Mouse (Mus musculus): ENCODE data around the gene Krt14. TPM values are rescaled to one million over a fixed set of nuclear protein-coding genes. Genes with fewer than 3 reads are reported as not detected.

Krt14 gene
- total RNA-seq, 2 experiments from 2014 or later: not detected

GRCm38 (mm10) chr11:100164392-100164791, 43.0 kb downstream of the Krt14 start:
- DNase-seq: no peak

- DNase-seq: no peak
Measured at GRCm38 (mm10) chr11:100157908-100158477, 49.4 kb downstream of the Krt14 start.

GRCm38 (mm10) chr11:100157331-100157730, 50.0 kb downstream of the Krt14 start:
- no peak for DNase-seq

GRCm38 (mm10) chr11:100155497-100156255, 51.7 kb downstream of the Krt14 start:
- DNase-seq: no peak

Other genes starting within 250 kb of the Krt14 start
- gene Krtap29-1, start 228.5 kb downstream of the Krt14 start, total RNA-seq (2021): not detected
- not detected for gene Krtap16-1, start 221.0 kb downstream of the Krt14 start, total RNA-seq (2021)
- gene Krtap17-1, start 213.6 kb downstream of the Krt14 start, total RNA-seq (2021): not detected
- gene Krt33a, start 191.3 kb downstream of the Krt14 start, total RNA-seq (2021): not detected
- not detected for gene Krt33b, start 177.7 kb downstream of the Krt14 start, total RNA-seq (2021)
- gene Krt34, start 166.0 kb downstream of the Krt14 start, total RNA-seq (2021): not detected
- gene Krt31, start 157.0 kb downstream of the Krt14 start, total RNA-seq (2021): not detected
- gene Krt32, start 119.3 kb downstream of the Krt14 start, total RNA-seq (2021): not detected
- not detected for gene Krt35, start 111.3 kb downstream of the Krt14 start, total RNA-seq (2021)
- not detected for gene Krt36, start 101.9 kb downstream of the Krt14 start, total RNA-seq (2021)
- not detected for gene Krt13, start 86.0 kb downstream of the Krt14 start, total RNA-seq (2021)
- under 1 TPM; 0.23 to 0.40 TPM for gene Krt15, start 71.6 kb downstream of the Krt14 start, total RNA-seq (2021)
- under 1 TPM; 0.23 to 0.52 TPM for gene Krt19, start 58.9 kb downstream of the Krt14 start, total RNA-seq (2021)
- gene Krt9, start 14.3 kb downstream of the Krt14 start, total RNA-seq (2021): 1 to 10 TPM; 2.5 to 2.7 TPM
- not detected for gene Krt16, start 41.4 kb upstream of the Krt14 start, total RNA-seq (2021)
- gene Krt17, start 53.5 kb upstream of the Krt14 start, total RNA-seq (2021): not detected
- gene Krt42, start 62.3 kb upstream of the Krt14 start, total RNA-seq (2021): not detected
- 100 to 1,000 TPM; 775 to 777 TPM for gene Eif1, start 112.3 kb upstream of the Krt14 start, total RNA-seq (2021)
- gene Gast, start 126.9 kb upstream of the Krt14 start, total RNA-seq (2021): not detected
- 100 to 1,000 TPM; 148 to 154 TPM for gene Hap1, start 148.6 kb upstream of the Krt14 start, total RNA-seq (2021)
- 10 to 100 TPM; 36.5 to 39.8 TPM for gene Jup, start 190.2 kb upstream of the Krt14 start, total RNA-seq (2021)
- gene P3h4, start 207.3 kb upstream of the Krt14 start, total RNA-seq (2021): 1 to 10 TPM; 8.7 to 9.4 TPM
- gene Fkbp10, start 208.1 kb upstream of the Krt14 start, total RNA-seq (2021): 1 to 10 TPM; 4.4 to 5.0 TPM
- 10 to 100 TPM; 56.9 to 62.8 TPM for gene Nt5c3b, start 234.3 kb upstream of the Krt14 start, total RNA-seq (2021)
- 1 to 10 TPM; 1.4 to 1.9 TPM for gene Klhl10, start 234.4 kb upstream of the Krt14 start, total RNA-seq (2021)

Data from layer of hippocampus, postnatal 36 days (tissue).